Mouse (Mus musculus) left cerebral cortex, postnatal 10 days (tissue): ENCODE measurements around the gene Hivep3. TPM values are rescaled to one million over a fixed set of nuclear protein-coding genes. Genes with fewer than 3 reads are reported as not detected.

Experiments used
- DNase-seq, 2 experiments: peaks; one replicate each; pipeline ENCODE4 v3.0.0; 2021 to 2022; ENCODE audit warnings: low spot score in 2 of 2, mixed read lengths in 1 of 2; ENCODE audit errors: extremely low spot score in 1 of 2
- intact Hi-C: fragments of 180-260 bp; cut with DNase I; formaldehyde crosslinking; loops from one replicate; pipeline ENCODE4 v1.15.1; 2025
- total RNA-seq, 2 experiments: library from RNA; stranded (reverse); gene quantifications; 2 replicates each; pipeline ENCODE4 v1.2.3; 2021

Gene Hivep3
- total RNA-seq: 10 to 100 TPM; 71.9 to 74.3 TPM

GRCm38 (mm10) chr4:119733184-119733880, at the start of gene Hivep3:
Hivep3 (plus strand) TSS chr4:119733784.
- intact Hi-C loops: no loop called here
- peak; percentile 96 to 100 for DNase-seq

- intact Hi-C loops: no loop called here
Observed at GRCm38 (mm10) chr4:119685746-119686145, 47.8 kb upstream of the Hivep3 start.

GRCm38 (mm10) chr4:119698339-119698738, 35.2 kb upstream of the Hivep3 start:
- no peak for DNase-seq
- intact Hi-C loops: no loop called here

More at GRCm38 (mm10) chr4:119685746-119686145, 47.8 kb upstream of the Hivep3 start:
- no peak for DNase-seq

- DNase-seq: no peak
- intact Hi-C loops: no loop called here
Observed at GRCm38 (mm10) chr4:119701269-119701954, 32.2 kb upstream of the Hivep3 start.

GRCm38 (mm10) chr4:119703965-119704364, 29.6 kb upstream of the Hivep3 start:
- intact Hi-C loops: no loop called here
- DNase-seq: no peak

- intact Hi-C loops: no loop called here
Observed at GRCm38 (mm10) chr4:119707326-119707725, 26.3 kb upstream of the Hivep3 start.

GRCm38 (mm10) chr4:119707751-119708150, 25.8 kb upstream of the Hivep3 start:
- no peak for DNase-seq
- intact Hi-C loops: no loop called here

More at GRCm38 (mm10) chr4:119707326-119707725, 26.3 kb upstream of the Hivep3 start:
- DNase-seq: no peak

GRCm38 (mm10) chr4:119710208-119710607, 23.4 kb upstream of the Hivep3 start:
- no peak for DNase-seq
- intact Hi-C loops: no loop called here

GRCm38 (mm10) chr4:119717443-119717842, 16.1 kb upstream of the Hivep3 start:
- peak in 1 of 2 experiments; percentile 62 for DNase-seq

GRCm38 (mm10) chr4:119721531-119721930, 12.1 kb upstream of the Hivep3 start:
- no peak for DNase-seq
- intact Hi-C loops: no loop called here

More at GRCm38 (mm10) chr4:119717443-119717842, 16.1 kb upstream of the Hivep3 start:
- intact Hi-C loops: no loop called here

GRCm38 (mm10) chr4:119726074-119726473, 7.5 kb upstream of the Hivep3 start:
- DNase-seq: no peak
- intact Hi-C loops: no loop called here

GRCm38 (mm10) chr4:119727871-119728270, 5.7 kb upstream of the Hivep3 start:
- intact Hi-C loops: no loop called here
- no peak for DNase-seq

GRCm38 (mm10) chr4:119733942-119734341, 358 bp downstream of the Hivep3 start:
- intact Hi-C loops: no loop called here
- peak in 1 of 2 experiments; percentile 74 for DNase-seq

GRCm38 (mm10) chr4:119734352-119734751, 768 bp downstream of the Hivep3 start:
- DNase-seq: no peak
- intact Hi-C loops: no loop called here

GRCm38 (mm10) chr4:119738641-119739040, 5.1 kb downstream of the Hivep3 start:
- no peak for DNase-seq
- intact Hi-C loops: loop anchor here (5.0 kb wide), 1 partner anchor 74 kb away; no protein-coding TSS in a partner anchor

- intact Hi-C loops: loop anchor here (5.0 kb wide), 1 partner anchor 73 kb away; no protein-coding TSS in a partner anchor
- DNase-seq: no peak
Observed at GRCm38 (mm10) chr4:119739301-119740062, 5.9 kb downstream of the Hivep3 start.

- DNase-seq: no peak
- intact Hi-C loops: no loop called here
Observed at GRCm38 (mm10) chr4:119748341-119748740, 14.8 kb downstream of the Hivep3 start.

- intact Hi-C loops: no loop called here
- DNase-seq: no peak
Observed at GRCm38 (mm10) chr4:119750157-119750556, 16.6 kb downstream of the Hivep3 start.

GRCm38 (mm10) chr4:119750681-119751211, 17.2 kb downstream of the Hivep3 start:
- intact Hi-C loops: no loop called here
- DNase-seq: no peak
